10 mouse cellular contexts compared by ENCODE assay signal in the genomic region with DNA sequence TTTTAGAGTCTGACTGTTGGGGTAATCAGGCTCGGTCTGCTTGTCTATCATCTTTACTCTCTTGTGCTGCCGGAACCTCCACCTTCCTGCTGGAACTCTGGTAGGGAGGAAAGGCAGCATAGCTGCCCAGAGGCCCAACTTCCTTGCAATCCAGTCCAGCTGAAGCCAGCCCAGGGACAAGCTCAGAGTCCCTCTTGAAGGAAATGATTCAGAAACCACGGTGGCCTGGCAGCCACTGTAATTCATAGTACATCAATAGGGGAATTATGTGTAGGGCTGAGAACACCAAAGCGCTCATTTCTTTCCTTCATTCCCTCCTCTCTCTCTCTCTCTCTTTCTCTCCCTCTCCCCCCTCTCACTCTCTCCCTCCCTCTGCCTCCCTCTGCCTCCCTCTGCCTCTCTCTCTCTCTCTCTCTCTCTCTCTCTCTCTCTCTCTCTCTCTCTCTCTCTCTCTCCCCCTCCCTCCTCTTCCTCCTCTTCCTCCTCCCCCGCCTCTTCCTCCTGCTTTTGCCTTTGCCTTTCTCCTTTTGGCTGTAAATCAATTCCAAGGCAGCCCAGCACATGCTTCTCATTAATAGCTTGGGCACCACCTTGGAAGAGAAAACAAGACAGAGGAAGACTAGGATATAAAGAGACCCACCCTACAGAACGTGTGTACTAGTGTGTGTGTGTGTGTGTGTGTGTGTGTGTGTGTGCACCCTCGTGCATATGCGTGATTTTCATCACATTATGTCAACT.
A peak's percentile ranks its signal among the peaks of the same experiment; 100 is the strongest.
DNase-seq lines count a peak whose midpoint lies in the region; ATAC-seq lines count a peak whose summit lies in the region.
"Had no signal": no experiment of that assay in that cellular context is flagged by ENCODE, and none has a peak within 500 bp of the region (broad histone marks: within the 10 kb centered on the region; RNA-seq: fewer than 3 reads in every experiment).

No protein-coding gene starts in this region.

- no peaks in the 10 kb centered on the region for H3K9me3 ChIP-seq in embryonic facial prominence, embryonic 12.5 days
- no peaks in the 10 kb centered on the region for H3K9me3 ChIP-seq in limb, embryonic 11.5 days (ENCODE audit: control insufficient read depth, low read length)

- no peak overlapping the region for H3K4me3 ChIP-seq in embryonic facial prominence, embryonic 12.5 days
- H3K4me3 ChIP-seq in limb, embryonic 11.5 days (ENCODE audit: low read depth, low read length), result no peak overlapping the region
- H3K4me3 ChIP-seq: erythroblast, embryonic 14.5 days had no signal

- H3K4me2 ChIP-seq in embryonic facial prominence, embryonic 12.5 days (replicated peaks), result no peak overlapping the region
- H3K4me2 ChIP-seq in limb, embryonic 11.5 days (ENCODE audit: low read depth, severe bottlenecking), result no peak overlapping the region

- no peak overlapping the region for H3K9ac ChIP-seq in embryonic facial prominence, embryonic 12.5 days
- H3K9ac ChIP-seq in limb, embryonic 11.5 days (ENCODE audit: low read length), result no peak overlapping the region

- H3K4me1 ChIP-seq in embryonic facial prominence, embryonic 12.5 days, result peaks cover 12% of the 10 kb centered on the region; the same call in 1 of the 2 replicates
- peaks cover 2% of the 10 kb centered on the region; the same call in 1 of the 2 replicates for H3K4me1 ChIP-seq in limb, embryonic 11.5 days (ENCODE audit: control insufficient read depth, insufficient read depth, low read length)

- no peaks in the 10 kb centered on the region for H3K27me3 ChIP-seq in embryonic facial prominence, embryonic 12.5 days
- no peaks in the 10 kb centered on the region for H3K27me3 ChIP-seq in limb, embryonic 11.5 days (ENCODE audit: control insufficient read depth, insufficient read depth, low read length)

- no peak for ATAC-seq in embryonic facial prominence, embryonic 12.5 days (ENCODE audit: insufficient number of reproducible peaks, insufficient read depth, low FRiP score, low TSS enrichment)
- ATAC-seq in limb, embryonic 11.5 days (ENCODE audit: insufficient number of reproducible peaks, low FRiP score, low TSS enrichment, low read depth), result no peak

- no peaks in the 10 kb centered on the region for H3K36me3 ChIP-seq in embryonic facial prominence, embryonic 12.5 days
- H3K36me3 ChIP-seq in limb, embryonic 11.5 days (ENCODE audit: control insufficient read depth, insufficient read depth, low read length), result no peaks in the 10 kb centered on the region

- intact Hi-C loops in heart, postnatal 10 days (cut with DNase I), result loop anchor here (5.0 kb wide), 1 partner anchor 116 kb away; no protein-coding TSS in a partner anchor

- 48% methylated on average over 8 of the region's 8 CpGs for WGBS in embryonic facial prominence, embryonic 12.5 days
- WGBS in limb, embryonic 11.5 days, result 39% methylated on average over 8 of the region's 8 CpGs

- peak; percentile 23 to 43 for DNase-seq in heart, adult 9 months (ENCODE audit: low spot score in 2 of 2)
- DNase-seq in heart, postnatal 10 days, result no peak
- DNase-seq in kidney, adult 11 months, result peak; percentile 33
- DNase-seq in limb, embryonic 11.5 days (ENCODE audit: low spot score), result peak; percentile 36
- DNase-seq in right cerebral cortex, postnatal 25 days, result no peak
- DNase-seq in c-Kit-positive CD71-positive TER-119-positive erythroid progenitor cells, embryonic 14.5 days (ENCODE audit: low spot score), result no peak
- DNase-seq in gastrocnemius, postnatal 10 days, result no peak
- DNase-seq: thymus, adult 18-20 months had no signal

- peak overlapping the region; percentile 32 for H3K27ac ChIP-seq in embryonic facial prominence, embryonic 12.5 days
- peak overlapping the region; percentile 67; the same call in 1 of the 2 replicates for H3K27ac ChIP-seq in limb, embryonic 11.5 days (replicated peaks; ENCODE audit: low read depth, low read length)

Comparison
In these comparisons a context has a peak if more than half of its experiments do, and no peak if none do; other contexts are left out.
1. DNase-seq: peak in heart, adult 9 months (2 of 2), kidney, adult 11 months (single experiment) and limb, embryonic 11.5 days (single experiment); none in heart, postnatal 10 days (0 of 2), right cerebral cortex, postnatal 25 days (single experiment), c-Kit-positive CD71-positive TER-119-positive erythroid progenitor cells, embryonic 14.5 days (single experiment) and gastrocnemius, postnatal 10 days (single experiment).